Mouse (Mus musculus) liver, postnatal 0 days (tissue): Measurements from ENCODE around the gene Arhgef17.

Source experiments
- CTCF ChIP-seq: sonication (generic); IDR thresholded peaks from 2 replicates; pipeline ENCODE4 v1.5.1; 2016; ENCODE audit warnings: antibody characterized with exemption, low read depth
- EP300 ChIP-seq: IDR thresholded peaks from 2 replicates; pipeline ENCODE4 v1.6.1; 2016; ENCODE audit warnings: antibody characterized with exemption, low read depth, mild to moderate bottlenecking

GRCm38 (mm10) chr7:100979175-100979574, 47.3 kb upstream of the Arhgef17 start:
- no peak for TF ChIP-seq CTCF
- no peak for TF ChIP-seq EP300
